Comparison of ENCODE assay signal across 7 mouse cellular contexts in genomic region chr8:20516324-20516830, GRCm38 (mm10).
DNase-seq lines count a peak whose midpoint lies in the region; TF ChIP-seq lines count a peak whose summit lies in the region.
"Not testable (repeated sequence)": the region's sequence is repeated elsewhere in the genome, so short reads cannot be mapped to it uniquely, and the experiment has no call there.

No protein-coding gene starts in this region.

- not testable (repeated sequence) for TF ChIP-seq CTCF in gastrocnemius, adult 2 months (IDR thresholded peaks at IDR 0.05)

- H3K4me3 ChIP-seq in gastrocnemius, adult 2 months, result not testable (repeated sequence)

- H3K27ac ChIP-seq in gastrocnemius, adult 2 months, result not testable (repeated sequence)

- DNase-seq in cerebellum, adult 11-12 months, result peak; percentile 10
- DNase-seq in gastrocnemius, adult 2 months, result peak; percentile 7
- peak; percentile 93 for DNase-seq in heart, adult 11 months
- DNase-seq in kidney, postnatal 25 days, result peak; percentile 1 to 34
- peak; percentile 8 for DNase-seq in lung, postnatal 10 days
- DNase-seq in spleen, postnatal 4 days (ENCODE audit: low spot score in 2 of 2), result peak; percentile 13 to 61
- DNase-seq in testis, postnatal 10 days (ENCODE audit: low spot score), result peak; percentile 40

- intact Hi-C loops in gastrocnemius, adult 2 months (cut with DNase I), result not testable (repeated sequence)

Comparison
In these comparisons a context has a peak if more than half of its experiments do, and no peak if none do; other contexts are left out.
1. DNase-seq: peak in every context shown above with its lines; median percentile 93 in heart, adult 11 months; 40 in testis, postnatal 10 days; 37 in spleen, postnatal 4 days; 18 in kidney, postnatal 25 days; 10 in cerebellum, adult 11-12 months; 8 in lung, postnatal 10 days; 7 in gastrocnemius, adult 2 months.